Mouse (Mus musculus) stomach, postnatal 0 days (tissue): ENCODE measurements at regions not wholly inside any gene's neighbourhood (a gene's known extent, or its start where the extent isn't known, plus 50 kb on each side); places are given as distances from the start of the nearest gene placed in this dataset.

Source experiments
- CTCF ChIP-seq: IDR thresholded peaks from 2 replicates; pipeline ENCODE4 v1.5.1; 2016; ENCODE audit warnings: antibody characterized with exemption, low read depth, mild to moderate bottlenecking, moderate library complexity
- EP300 ChIP-seq: optimal IDR thresholded peaks from 2 replicates; pipeline ENCODE3; 2016; ENCODE audit warnings: antibody characterized with exemption

- TF ChIP-seq CTCF, result no peak
- no peak for TF ChIP-seq EP300
These were observed 64.5 kb upstream of the 3110018I06Rik start for GRCm38 (mm10) chr12:107423923-107424322.
